Mouse (Mus musculus): ENCODE results near the gene Gm45623. TPM values are rescaled to one million over a fixed set of nuclear protein-coding genes. Genes with fewer than 3 reads are reported as not detected.

The Gm45623 gene
- polyA plus RNA-seq, 1 experiment from 2014 or later = not detected

- H3K27me3 ChIP-seq (ENCODE audit: low read depth, poor library complexity, severe bottlenecking) = no peaks in the 10 kb centered on the region
- WGBS = 74% methylated on average over 2 of the region's 2 CpGs
- peak overlapping the region; percentile 99 for H3K27ac ChIP-seq
- peak overlapping the region; percentile 95 for H3K4me3 ChIP-seq
- peaks cover 40% of the 10 kb centered on the region for H3K36me3 ChIP-seq
- DNase-seq (ENCODE audit: low spot score) = no peak
- H3K9me3 ChIP-seq (replicated peaks) = no peaks in the 10 kb centered on the region
- peaks cover 43% of the 10 kb centered on the region for H3K4me1 ChIP-seq
These were observed 49.0 kb downstream of the Gm45623 start for GRCm38 (mm10) chr13:56704596-56704995.

DNA sequence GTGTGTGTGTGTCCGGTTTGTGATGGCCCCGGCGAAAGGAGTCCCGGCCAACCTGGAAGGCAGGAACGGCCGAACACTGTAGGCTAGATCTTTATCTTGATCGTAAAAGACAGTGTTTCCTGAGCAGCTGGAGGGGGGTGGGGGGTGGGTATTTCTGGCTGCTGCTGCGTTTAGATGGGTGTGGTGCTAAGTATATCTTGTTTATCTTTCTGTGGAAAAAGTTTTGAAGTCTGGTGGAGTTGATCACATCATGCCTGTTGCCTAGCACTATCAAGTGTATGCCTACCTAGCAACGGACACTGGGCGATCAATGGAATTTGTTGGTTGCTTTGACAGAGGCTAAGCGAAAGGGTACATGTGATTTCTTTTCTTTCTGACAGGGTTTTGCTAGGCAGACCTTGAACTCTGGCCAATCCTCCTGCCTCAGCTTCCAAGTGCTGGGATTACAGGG, 49.7 kb downstream of the Gm45623 start:
- peaks cover 49% of the 10 kb centered on the region for H3K4me1 ChIP-seq
- WGBS = 3% methylated on average over 11 of the region's 11 CpGs
- DNase-seq (ENCODE audit: low spot score) = no peak
- H3K36me3 ChIP-seq = peaks cover 33% of the 10 kb centered on the region
- H3K4me3 ChIP-seq = peak overlapping the region; percentile 95
- no peaks in the 10 kb centered on the region for H3K9me3 ChIP-seq (replicated peaks)
- H3K27me3 ChIP-seq (ENCODE audit: low read depth, poor library complexity, severe bottlenecking) = no peaks in the 10 kb centered on the region
- H3K27ac ChIP-seq = peak overlapping the region; percentile 99

- peaks cover 54% of the 10 kb centered on the region for H3K4me1 ChIP-seq
- under 1% methylated on average over 80 of the region's 80 CpGs for WGBS
These were observed 50.3 kb downstream of the Gm45623 start for GRCm38 (mm10) chr13:56703222-56703870.

DNA sequence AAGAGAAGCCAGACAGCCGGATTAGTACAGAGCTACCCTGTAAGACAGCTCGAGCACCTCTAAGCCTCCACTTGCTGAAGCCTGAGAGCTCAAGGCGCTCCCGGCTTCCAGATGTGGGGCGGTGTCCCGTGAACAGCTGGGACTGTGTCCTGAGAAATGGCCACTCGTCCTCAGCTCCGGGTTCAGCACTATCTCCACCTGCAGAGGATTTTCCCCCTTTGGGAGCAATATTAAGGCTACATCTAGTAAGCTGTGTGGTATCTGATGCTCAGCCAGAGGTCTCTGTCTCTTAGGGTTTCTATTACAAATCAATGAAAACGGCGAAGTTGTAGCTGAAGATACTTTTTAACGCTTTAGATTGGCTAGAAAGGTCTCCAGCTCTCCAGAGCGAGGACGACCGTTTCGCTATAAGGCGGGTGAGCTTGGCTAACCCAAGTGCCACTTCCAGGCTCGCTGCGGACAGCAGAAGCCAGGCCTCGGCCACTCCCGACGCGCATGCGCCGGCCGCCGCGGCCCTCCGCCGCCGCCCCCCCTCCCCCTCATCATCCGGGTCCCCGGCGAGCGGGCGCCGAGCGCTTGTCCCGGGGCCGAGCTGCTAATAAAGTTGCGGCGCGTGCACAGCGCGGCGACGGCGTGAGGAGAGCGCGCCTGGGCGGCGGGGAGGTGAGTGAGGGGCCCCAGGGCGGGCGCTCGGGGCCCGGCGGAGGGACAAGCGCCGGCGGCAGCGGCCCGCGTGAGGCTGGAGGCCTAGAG, 51.0 kb downstream of the Gm45623 start, which contains the start of gene Smad5:
Smad5 (plus strand) TSS at position 542 of the 753 bp plus-strand sequence.
- WGBS = 2% methylated on average over 62 of the region's 62 CpGs
- H3K4me1 ChIP-seq = peaks cover 60% of the 10 kb centered on the region

More at GRCm38 (mm10) chr13:56703222-56703870, 50.3 kb downstream of the Gm45623 start:
- peaks cover 27% of the 10 kb centered on the region for H3K36me3 ChIP-seq
- H3K4me3 ChIP-seq = peak overlapping the region; percentile 95
- H3K27ac ChIP-seq = peak overlapping the region; percentile 99
- no peaks in the 10 kb centered on the region for H3K9me3 ChIP-seq (replicated peaks)
- H3K27me3 ChIP-seq (ENCODE audit: low read depth, poor library complexity, severe bottlenecking) = no peaks in the 10 kb centered on the region
- DNase-seq (ENCODE audit: low spot score) = peak; percentile 77

More for the DNA sequence above, 51.0 kb downstream of the Gm45623 start, which contains the start of gene Smad5:
- no peaks in the 10 kb centered on the region for H3K27me3 ChIP-seq (ENCODE audit: low read depth, poor library complexity, severe bottlenecking)
- peak within 1 kb of the TSS; percentile 95 for H3K4me3 ChIP-seq
- H3K27ac ChIP-seq = peak within 1 kb of the TSS; percentile 99
- no peaks in the 10 kb centered on the region for H3K9me3 ChIP-seq (replicated peaks)
- peaks cover 20% of the 10 kb centered on the region for H3K36me3 ChIP-seq
- peak; percentile 98 for DNase-seq (ENCODE audit: low spot score)

Other genes with a start within 250 kb of the Gm45623 start
- gene Fbxl21, start 231.4 kb downstream of the Gm45623 start, polyA plus RNA-seq (2016; fragmentation: Nextera tagmentation; extraction: Ambion mirVana) = 1.1 and 1.4 TPM in 2 replicates
- not detected in 2 replicates for gene Lect2, start 205.3 kb downstream of the Gm45623 start, polyA plus RNA-seq (2016; fragmentation: Nextera tagmentation; extraction: Ambion mirVana)
- gene Tgfbi, start 144.3 kb downstream of the Gm45623 start, polyA plus RNA-seq (2016; fragmentation: Nextera tagmentation; extraction: Ambion mirVana) = 26.3 and 38.9 TPM in 2 replicates
- 42.1 and 52.3 TPM in 2 replicates for gene Smad5, start 50.8 kb downstream of the Gm45623 start, polyA plus RNA-seq (2016; fragmentation: Nextera tagmentation; extraction: Ambion mirVana)
- gene Trpc7, start 142.2 kb upstream of the Gm45623 start, polyA plus RNA-seq (2016; fragmentation: Nextera tagmentation; extraction: Ambion mirVana) = not detected in 2 replicates